Mouse (Mus musculus) right cerebral cortex, adult 2 months (tissue): ENCODE measurements at regions not wholly inside any gene's neighbourhood (a gene's known extent, or its start where the extent isn't known, plus 50 kb on each side); places are given as distances from the start of the nearest gene placed in this dataset.
"Not testable (repeated sequence)": the region's sequence is repeated elsewhere in the genome, so short reads cannot be mapped to it uniquely, and the experiment has no call there.

Experiments used
- DNase-seq, 2 experiments: peaks; one replicate each; pipeline ENCODE4 v3.0.0; 2021 to 2022; ENCODE audit warnings: low spot score in 2 of 2

DNA sequence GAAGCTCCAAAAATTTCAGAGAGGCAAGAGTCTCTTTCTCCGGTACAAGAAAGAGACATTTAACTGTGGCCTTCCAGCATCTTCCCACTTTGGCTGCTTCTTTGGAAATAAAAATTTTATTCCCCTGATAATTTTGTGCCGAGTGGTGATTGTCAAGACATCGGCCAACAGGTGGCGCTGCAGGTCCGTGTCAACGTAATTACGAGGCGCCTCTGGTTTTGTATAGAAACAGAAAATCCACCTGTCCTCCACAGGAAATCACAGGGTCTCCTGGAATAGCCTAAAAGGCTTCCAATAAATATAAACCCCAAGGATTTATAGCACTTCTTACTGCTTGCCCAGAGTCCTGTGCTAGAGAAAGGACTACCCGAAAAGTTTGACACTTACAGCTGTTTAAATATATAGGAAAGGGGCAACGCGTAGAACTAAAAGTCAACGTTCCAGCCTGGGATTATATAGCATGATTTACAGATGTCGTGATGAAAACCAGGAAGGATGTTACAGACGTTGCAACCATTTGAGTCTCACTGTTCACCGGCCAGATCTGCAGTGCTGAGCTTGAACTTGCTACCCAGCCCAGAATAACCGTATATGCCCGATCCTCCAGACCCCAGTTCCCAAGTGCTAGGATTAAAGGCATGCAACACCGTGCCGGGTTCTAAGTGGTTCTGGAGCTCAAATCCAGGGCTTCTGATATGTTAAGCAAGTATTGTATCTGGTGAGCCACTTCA is 251.3 kb upstream of the Tgfbr2 start:
- DNase-seq, result peak; percentile 84 to 87

DNA sequence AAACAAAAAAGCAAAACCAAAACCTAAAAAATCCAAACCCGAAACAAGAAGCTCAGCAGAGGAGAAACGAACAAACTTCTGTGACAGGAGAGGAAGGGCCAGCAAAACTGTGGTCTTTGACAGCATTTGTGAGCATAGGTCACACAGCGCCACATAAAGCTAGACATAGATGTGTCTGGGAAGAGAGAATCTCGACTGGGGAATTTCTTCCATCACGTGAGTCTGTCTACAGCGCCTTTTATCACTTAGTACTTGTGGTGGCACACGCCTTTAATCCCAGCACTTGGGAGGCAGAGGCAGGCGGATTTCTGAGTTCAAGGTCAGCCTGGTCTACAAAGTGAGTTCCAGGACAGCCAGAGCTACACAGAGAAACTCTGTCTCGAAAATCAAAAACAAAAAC is 250.2 kb upstream of the Tgfbr2 start:
- not testable (repeated sequence) for DNase-seq

DNA sequence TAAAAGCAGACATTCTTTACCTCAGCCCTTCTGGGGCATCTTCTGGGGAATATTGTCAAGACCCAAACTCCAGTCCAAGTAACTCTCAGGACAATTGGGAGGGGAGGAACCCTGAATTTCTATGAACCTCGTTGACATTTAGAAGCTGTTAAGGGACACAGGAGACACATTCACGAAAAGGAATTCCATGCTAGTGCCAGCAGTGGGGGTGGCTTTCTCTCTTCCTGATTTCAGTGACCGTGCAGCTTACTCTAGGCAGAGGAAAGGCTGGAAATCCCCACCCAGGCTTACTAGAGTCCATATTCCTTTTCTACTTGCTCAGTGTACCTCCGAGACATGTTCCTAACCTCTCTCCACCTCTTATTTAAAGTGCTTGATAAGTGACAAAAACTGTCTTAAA is 239.9 kb upstream of the Tgfbr2 start:
- no peak for DNase-seq

DNA sequence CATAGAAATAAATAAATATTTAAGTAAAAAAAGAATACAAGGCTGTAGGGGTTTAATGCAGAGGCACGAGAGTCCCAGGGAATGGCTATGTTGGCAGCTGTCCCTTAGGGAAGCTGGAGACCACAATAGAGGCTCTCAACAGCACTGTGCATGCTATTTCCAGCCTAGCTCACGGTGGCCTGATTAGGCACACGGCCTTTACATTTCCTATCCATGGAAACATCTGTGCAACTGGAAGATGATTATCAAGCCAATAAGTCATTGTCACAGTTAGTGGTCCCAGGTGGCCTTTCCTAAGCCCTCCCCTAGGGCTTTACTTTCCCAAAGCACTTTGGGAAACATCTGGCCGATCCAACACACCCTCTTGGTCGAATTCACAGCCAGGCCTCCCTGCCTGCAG is 235.9 kb upstream of the Tgfbr2 start:
- DNase-seq, result no peak

DNA sequence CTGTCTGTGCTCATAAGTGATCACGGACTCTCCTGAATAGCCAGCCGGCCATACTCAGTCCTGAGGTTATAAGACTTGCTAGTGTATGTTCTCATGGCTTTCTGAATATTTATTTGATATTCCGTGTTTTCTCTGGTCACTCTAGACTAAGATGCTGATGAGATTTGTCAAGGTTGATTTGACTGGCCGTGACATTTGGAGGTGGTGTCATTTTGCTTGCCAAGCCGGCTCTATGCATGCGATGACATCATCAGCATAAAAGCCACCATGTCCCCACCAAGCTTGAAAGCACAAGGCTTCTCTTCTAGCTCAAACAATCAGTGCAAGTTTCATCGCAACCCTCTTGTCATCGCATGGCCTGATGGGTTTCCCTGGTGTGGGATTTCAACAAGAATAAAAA is 235.3 kb upstream of the Tgfbr2 start:
- DNase-seq, result no peak

DNA sequence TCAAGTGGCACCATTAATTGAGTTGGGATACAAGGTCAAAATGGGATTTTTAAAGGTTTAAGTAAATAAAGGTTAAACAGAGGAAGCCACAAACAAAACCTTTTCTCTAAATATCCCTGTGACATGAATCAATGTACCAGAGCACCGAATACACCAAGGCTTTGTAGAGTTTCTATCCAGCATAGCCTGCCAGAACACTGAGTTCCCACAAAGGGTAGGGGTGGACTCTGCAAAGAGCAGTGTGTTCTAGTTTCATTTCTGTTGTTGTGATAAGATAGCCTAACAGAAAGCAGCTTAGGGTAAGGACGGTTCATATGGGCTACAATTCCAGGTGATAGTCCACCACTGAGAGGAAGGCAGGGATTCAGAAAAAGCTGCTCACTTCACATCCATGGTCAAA is 233.0 kb upstream of the Tgfbr2 start:
- DNase-seq, result no peak

DNA sequence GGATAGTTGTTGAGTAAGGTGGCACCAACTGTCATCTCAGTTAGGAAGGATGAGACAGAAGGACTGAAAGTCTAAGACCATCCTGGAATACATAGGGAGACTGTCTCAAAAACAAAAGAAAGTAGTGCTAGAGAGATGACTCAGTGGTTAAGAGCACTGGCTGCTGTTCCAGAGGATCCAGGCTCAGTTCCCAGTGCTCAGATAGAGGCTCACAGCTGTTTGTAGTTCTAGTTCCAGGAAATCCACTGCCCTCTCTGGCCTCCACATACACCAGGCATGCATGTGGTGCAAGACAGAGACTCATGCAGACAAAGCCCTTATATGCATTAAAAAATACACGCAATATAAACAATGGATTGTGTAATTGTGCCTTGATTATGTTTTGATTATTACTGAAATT is 229.9 kb upstream of the Tgfbr2 start:
- no peak for DNase-seq

DNA sequence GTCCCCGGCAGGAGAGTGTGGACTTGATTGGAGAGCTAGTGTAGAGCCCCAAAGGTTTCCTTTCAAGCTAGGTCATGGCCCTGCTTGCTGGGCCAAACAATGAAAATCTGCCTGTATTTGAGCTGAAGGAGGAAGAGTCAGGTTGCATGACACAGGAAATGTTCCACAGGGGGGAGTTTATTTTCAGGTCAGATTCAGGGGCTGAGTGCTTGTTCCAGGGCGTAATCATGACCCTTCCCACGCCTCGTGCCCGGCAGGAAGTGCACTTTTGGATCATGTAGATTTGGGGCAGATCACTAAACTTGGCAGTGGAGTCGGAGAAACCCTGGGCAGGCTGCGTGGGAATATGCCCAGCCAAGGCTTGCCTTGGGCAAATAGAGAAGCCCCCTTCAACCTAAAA is 226.7 kb upstream of the Tgfbr2 start:
- no peak for DNase-seq

DNA sequence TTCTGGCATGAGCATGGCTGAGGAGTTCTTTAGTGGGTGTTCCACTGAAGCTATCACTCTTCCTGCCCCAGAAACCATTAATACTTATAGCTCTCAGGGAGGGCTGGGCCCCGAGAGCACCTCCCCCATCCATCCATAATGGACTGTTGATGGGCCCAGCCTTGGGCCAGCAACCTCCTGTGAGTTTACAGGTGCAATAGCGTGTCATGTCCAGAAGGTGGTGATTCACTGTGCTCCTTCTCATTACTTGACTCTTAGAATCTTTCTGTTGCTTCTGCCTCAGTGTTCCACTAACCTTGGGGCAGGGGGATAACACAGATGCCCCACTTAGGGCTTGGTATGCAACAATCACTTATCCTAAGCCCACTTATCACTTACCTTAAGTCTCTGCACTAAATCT is 225.1 kb upstream of the Tgfbr2 start:
- DNase-seq, result no peak

DNA sequence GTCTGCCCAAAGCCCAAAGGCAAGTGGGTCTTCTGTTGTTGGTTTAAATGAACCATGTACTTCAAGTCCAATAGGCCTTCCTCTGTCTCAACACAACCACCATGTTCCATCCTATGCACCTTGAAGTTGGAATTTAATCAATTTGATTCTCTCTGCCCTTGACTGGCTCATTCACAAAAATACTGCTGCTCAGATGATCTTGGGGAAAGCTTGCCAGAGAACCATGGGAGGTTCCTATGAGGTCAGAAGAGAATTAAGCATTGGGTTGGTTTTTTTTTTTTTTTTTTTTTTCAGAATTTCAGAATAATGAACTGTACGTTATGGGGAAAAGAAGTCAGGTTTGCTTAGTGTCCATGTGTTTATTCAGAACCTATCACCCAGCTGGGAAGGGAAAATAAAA is 224.1 kb upstream of the Tgfbr2 start:
- DNase-seq, result no peak

DNA sequence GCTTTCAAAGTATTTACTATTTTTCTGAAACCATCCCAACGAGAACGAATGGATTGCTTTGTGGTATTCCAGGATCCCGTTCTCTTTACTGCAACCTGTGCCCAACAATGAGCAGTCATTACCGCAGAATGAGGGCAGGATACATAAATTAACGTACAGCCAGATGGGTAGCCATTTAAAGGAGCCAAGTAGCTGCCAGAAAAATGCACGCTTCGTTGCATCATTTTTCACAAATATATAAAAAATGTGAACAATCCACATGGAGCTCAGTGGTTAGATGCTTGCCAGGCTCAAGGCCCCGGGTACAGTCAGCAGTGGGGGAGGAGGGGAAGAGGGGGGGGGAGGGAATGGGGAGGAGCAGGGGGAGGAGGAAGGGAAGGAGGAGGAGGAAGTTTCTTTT is 217.1 kb upstream of the Tgfbr2 start:
- no peak for DNase-seq

DNA sequence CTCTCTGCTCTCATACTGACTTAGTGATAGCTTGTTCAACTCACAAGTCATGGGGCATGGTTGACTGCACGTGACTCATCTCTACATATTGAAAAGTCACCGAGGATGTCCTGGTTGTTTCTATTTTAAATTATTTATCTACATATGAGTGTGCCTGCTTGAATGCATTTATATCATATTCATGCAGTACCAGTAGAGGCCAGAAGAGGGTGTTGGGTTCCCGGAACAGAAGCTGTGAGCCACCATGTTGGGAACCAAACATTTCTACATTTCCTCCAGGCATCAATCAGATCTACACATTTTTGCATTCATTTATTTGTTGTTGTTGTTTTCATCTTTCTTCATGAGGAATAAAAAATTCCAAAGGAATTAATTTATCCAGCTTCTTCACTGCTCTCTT is 214.6 kb upstream of the Tgfbr2 start:
- DNase-seq, result no peak

DNA sequence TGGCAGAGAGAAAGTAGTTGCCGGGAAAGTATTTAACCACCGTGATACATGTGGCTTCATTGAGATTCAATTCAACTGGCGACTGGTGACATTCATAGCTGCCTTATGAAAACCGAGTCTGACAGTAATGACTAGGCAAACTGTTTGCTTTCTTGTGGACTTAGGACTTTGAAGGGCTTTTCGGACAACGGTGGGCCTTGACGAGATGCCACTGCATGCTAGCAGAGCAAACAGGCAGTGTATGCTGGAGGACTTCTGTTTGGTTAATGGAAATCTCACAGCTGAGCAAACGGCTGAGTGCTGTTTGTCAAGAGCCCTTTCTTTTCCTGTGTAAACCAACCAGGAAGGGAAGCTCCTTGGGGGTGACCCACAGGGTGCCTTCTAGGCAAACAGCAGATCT is 213.7 kb upstream of the Tgfbr2 start:
- DNase-seq, result no peak

DNA sequence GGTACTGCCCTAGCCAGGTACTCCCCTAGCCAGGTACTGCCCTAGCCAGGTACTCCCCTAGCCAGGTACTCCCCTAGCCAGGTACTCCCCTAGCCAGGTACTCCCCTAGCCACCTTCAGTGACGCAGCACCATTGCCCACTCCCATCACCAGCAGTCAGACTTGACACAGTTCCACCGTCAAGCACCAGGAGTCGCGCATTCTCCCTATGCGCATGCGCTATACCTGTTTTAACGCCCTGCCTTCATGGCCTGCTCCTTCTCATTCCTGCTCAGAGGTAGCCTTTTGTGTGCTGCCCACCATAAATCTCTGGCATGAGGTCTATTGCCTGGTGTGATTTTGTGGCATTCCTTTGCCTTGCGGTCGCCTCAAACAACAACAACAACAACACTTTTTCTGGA is 212.9 kb upstream of the Tgfbr2 start:
- no peak for DNase-seq

DNA sequence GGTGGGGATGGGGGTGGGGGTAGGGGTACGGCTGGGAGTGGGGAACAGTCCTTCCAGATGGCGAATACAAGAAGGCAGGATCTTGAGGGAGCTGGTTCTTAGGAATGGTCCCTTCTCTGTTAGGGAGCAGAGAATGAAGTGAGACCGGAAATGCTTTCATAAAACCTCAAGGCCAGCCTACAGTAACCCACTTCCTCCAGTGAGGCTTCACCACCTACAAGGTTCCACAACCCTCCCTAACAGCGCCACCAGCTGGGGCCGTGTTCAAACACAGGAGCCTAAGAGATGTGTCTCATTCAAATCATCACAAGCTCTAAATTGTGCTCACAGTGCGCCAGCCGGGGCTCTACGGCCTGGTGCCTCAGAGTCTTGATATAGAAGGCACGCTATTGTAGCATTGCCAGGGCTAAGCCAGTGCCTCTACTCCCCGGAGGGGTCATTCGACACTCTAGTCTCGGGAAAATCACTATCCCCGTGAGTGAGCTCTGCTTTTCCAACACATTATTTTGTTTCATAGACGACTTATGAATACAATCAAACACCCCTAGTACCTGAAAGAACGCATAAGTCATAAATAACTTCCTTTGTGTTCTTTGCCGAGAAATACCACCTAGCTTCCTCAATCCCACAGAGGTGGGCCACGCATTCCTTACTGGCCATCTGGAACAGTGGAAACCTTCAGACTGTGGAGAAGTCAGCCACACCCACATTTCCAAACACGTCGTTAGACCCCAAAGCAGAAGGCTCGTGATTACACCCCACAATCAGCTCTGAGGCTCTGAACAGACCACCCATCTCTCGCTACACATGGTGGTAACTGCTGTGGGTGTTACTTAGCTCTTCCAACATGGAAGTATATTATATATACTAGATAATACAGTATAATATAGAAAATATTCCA is 209.3 kb upstream of the Tgfbr2 start:
- peak; percentile 59 to 62 for DNase-seq

DNA sequence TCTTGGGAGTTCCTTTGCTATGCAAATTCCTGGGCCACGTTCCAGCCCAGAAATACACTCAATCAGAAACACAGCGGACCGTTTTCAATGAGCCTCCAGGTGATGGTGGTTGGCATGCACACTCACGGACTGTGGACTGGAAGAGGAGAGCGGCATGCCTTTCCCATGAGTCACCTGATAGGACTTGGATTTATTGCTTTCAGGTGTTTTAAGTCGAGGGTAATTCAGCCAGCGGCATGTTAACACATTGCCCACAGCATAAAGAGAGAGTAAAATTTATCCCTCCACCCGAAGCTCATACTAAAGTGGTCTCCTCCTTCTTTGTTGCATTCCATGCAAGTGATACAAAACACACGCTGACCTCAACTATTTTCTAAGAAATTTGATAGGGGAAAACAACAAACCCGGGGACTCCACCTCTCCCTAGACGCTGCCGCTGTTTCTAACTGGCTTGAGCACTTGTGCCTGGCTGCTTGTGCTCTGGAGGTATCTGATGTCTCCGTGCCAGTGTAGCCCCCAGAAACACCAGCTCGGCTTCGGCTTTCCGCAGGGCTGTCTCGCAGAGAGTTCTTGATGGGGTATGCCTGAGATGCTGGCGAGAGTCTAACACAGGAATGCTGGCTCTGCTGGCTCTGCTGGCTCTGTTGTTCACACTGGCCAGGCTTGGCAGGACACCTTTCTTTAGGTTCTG is 208.4 kb upstream of the Tgfbr2 start:
- no peak for DNase-seq

DNA sequence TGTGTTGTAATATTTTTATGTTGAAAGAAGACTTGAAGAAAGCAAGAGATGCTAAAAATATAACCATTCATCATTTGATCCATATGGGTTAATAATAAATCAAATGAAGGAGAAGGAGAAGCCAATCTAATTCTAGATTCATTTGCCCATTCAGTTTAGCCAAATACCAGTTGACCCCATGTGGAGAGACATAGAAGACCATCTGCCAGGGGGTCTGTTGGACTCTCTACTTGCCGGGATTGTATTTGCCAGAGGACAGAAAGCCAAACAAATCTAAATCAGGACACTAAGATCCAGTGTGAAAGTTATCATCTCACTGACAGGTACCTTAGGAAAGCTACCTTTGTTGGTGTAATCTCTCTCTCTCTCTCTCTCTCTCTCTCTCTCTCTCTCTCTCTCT is 202.5 kb upstream of the Tgfbr2 start:
- DNase-seq, result no peak

DNA sequence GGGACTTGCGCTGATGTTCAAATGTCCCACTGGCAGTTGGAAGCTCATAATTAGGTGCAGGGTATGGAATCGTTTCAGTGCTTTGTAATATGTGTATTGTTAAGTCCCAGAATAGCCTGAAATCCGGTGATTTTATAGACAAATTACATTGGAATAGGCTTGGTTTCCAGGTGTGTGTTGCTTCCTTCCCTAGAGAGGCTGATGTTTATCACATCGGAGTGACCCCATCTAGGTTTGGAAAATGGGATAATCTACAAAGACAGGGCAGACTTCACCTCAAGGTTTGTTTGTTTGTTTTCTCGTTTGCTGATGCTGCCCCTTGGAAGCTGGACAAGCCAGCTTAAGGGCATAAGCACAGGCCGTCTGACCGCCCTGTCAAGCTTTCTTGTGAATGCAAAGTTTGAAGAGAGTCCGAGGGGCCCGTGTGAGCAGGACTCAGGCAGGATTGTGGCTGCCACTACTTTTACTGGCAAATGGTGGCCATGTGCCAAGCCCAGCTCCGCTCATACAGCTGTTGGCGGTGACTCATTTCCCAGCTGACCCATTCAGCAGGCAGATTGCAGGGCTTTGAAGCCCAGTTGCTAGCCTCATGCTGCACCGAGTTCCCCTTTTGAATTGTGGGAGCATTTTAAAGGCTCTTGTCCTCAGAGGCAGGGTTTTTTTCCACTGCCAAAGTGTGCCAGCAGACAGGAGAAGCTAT is 200.6 kb upstream of the Tgfbr2 start:
- peak; percentile 68 to 71 for DNase-seq

DNA sequence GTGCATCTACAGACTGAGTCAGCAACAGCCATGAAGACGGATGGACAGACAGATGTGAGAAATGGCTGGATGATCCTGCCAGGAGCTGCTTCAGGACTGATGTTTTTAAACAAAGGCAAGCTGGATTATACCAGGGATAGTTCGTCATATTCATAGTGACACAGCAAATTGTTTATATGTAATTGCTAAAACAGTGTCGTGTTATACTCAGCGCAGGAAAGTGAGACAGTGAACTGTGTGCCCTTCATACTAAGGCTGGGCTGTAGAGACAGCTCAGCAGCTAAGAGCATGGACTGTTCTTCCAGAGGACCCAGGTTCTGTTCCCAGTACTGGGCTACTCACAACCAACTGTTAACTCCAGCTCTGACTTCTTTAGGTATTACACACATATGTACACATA is 199.2 kb upstream of the Tgfbr2 start:
- DNase-seq, result no peak

DNA sequence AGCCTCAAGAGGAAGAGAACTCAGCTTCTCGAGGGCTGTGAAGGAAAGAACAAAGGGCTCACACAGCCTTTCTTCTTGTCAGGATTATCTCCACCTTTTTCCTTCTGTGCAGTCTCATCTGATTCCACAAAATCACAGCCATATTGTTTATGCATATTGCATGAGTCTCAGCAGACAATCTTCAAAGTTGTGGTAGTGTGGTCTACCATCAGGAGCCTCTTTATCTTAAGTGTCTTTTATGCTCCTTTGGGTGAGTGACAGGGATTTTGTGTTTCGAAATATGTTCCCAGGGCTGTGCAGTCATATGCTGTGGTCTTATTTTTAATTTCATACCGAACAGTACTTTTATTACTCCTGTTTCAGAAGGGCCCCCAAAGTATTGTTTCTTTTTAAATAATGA is 198.2 kb upstream of the Tgfbr2 start:
- no peak for DNase-seq

DNA sequence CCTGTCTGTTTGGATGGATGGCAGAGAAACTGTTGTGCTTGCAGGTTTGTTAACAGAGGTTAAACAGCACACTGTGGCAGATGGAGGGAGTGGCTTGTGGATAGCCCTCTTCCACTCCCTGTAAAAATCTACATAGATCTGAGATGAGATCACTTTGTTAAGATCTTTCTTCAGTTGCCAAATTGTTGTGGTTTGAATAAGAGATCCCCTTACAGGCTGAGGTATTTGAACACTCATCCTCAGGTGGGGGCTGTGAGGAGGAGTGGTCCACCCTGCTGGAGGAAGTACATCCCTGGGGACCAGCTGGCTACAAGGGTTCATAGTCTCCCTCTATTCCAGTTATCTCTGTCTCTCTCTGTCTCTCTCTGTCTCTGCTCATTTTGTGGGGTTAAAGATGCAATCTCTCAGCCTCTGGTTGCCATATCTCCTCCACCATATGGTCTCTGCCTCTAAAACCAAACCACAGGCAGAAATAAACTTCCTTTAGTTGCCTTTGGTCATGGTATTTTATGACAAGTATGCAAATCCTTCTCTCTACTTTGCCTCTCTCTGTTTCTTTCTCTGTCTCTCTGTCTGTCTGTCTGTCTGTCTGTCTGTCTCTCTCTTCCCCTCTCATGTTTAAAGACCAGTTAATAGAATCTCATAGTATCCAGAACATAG is 194.0 kb upstream of the Tgfbr2 start:
- no peak for DNase-seq

DNA sequence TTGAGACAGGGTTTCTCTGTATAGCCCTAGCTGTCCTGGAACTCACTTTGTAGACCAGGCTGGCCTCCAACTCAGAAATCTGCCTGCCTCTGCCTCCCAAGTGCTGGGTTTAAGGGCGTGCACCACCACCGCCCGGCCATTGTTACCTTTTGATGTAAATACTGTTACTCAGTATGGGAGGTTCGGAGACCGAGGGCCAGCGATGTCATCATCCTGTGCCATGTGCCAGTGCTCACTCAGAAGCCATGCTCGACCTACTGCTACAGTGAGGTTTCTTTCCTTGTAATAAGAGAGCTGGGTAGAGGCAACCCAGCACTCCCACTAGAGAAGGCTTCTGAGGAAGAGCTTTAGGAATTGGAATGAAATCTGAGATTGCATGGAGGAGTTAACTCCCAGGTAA is 191.6 kb upstream of the Tgfbr2 start:
- DNase-seq, result no peak
